Mouse (Mus musculus) inflammation-experienced regulatory T-cells, adult 6 months (primary cell): ENCODE data around the gene Ush1c. TPM values are rescaled to one million over a fixed set of nuclear protein-coding genes. Genes with fewer than 3 reads are reported as not detected.

Experiments used
- polyA plus RNA-seq, 3 experiments: library from polyadenylated mRNA; unstranded; fragments of 100-300 nt; shearing (Covaris generic); gene quantifications; one replicate each; pipeline ENCODE4 v1.2.1; 2017

Ush1c gene
- polyA plus RNA-seq, 3 experiments from 2014 or later, result not detected

Other genes with a start within 250 kb of the Ush1c start
- not detected for gene Abcc6, start 208.2 kb downstream of the Ush1c start, polyA plus RNA-seq
- gene Nomo1, start 204.8 kb downstream of the Ush1c start, polyA plus RNA-seq, result 10 to 100 TPM; 18.2 to 22.0 (median 21.4) TPM
- gene Kcnj11, start 137.7 kb downstream of the Ush1c start, polyA plus RNA-seq, result not detected
- not detected for gene Abcc8, start 58.5 kb downstream of the Ush1c start, polyA plus RNA-seq
- gene Otog, start 2.5 kb upstream of the Ush1c start, polyA plus RNA-seq, result not detected
- not detected for gene Myod1, start 138.0 kb upstream of the Ush1c start, polyA plus RNA-seq
- under 1 TPM in 1 of 3 experiments, not detected in 2; 0.16 TPM for gene Kcnc1, start 158.0 kb upstream of the Ush1c start, polyA plus RNA-seq